In the genomic region with DNA sequence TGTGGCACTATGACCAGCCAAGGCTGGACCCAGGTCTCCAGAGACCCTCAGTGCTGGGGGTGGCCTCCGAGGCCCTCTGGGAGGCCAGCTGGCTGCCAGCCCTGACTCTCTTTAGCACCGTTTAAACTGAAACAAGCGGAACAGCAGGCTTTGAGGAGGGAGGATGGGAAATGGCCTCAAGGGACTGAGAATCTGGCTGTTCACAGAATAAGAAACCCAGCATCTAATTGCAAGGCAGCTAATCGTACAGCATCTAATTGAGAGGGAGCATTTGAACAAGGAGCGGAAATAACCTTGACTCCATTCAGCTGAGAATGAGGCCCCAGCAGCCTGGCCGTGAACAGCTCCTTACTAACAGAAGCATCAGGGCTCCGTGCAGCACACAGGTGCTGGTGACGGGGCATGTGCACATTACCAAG, we compare ENCODE assay signal across 12 mouse cellular contexts.
DNase-seq lines count a peak whose midpoint lies in the region; ATAC-seq lines count a peak whose summit lies in the region.
"Had no signal": no experiment of that assay in that cellular context is flagged by ENCODE, and none has a peak within 500 bp of the region (broad histone marks: within the 10 kb centered on the region; RNA-seq: fewer than 3 reads in every experiment).

No protein-coding gene starts in this region.

- no peak; the same call in 1 of the 2 replicates for ATAC-seq in limb, embryonic 11.5 days (ENCODE audit: insufficient number of reproducible peaks, low FRiP score, low TSS enrichment, low read depth)

- H3K4me1 ChIP-seq in limb, embryonic 11.5 days (ENCODE audit: control insufficient read depth, insufficient read depth, low read length): 0 out of 2 replicates have a peak, but pooled peaks cover 3% of the 10 kb centered on the region
- H3K4me1 ChIP-seq: heart, embryonic 13.5 days; stomach, embryonic 15.5 days had no signal

- no peak overlapping the region for H3K27ac ChIP-seq in limb, embryonic 11.5 days (replicated peaks; ENCODE audit: low read depth, low read length)
- H3K27ac ChIP-seq: heart, embryonic 13.5 days; kidney, postnatal 0 days; stomach, embryonic 15.5 days had no signal

- 18% methylated on average over 8 of the region's 8 CpGs for WGBS in limb, embryonic 11.5 days

- no peaks in the 10 kb centered on the region for H3K9me3 ChIP-seq in limb, embryonic 11.5 days (ENCODE audit: control insufficient read depth, low read length)
- H3K9me3 ChIP-seq: heart, embryonic 13.5 days; stomach, embryonic 15.5 days had no signal

- no peaks in the 10 kb centered on the region for H3K27me3 ChIP-seq in limb, embryonic 11.5 days (ENCODE audit: control insufficient read depth, insufficient read depth, low read length)
- H3K27me3 ChIP-seq: heart, embryonic 13.5 days; stomach, embryonic 15.5 days had no signal

- no peak overlapping the region for H3K4me3 ChIP-seq in limb, embryonic 11.5 days (ENCODE audit: low read depth, low read length)
- H3K4me3 ChIP-seq: heart, embryonic 13.5 days; stomach, embryonic 15.5 days had no signal

- no peak overlapping the region for H3K9ac ChIP-seq in limb, embryonic 11.5 days (ENCODE audit: low read length)
- H3K9ac ChIP-seq: heart, embryonic 13.5 days; stomach, embryonic 15.5 days had no signal

- H3K36me3 ChIP-seq in limb, embryonic 11.5 days (ENCODE audit: control insufficient read depth, insufficient read depth, low read length): no peaks in the 10 kb centered on the region
- H3K36me3 ChIP-seq: heart, embryonic 13.5 days; stomach, embryonic 15.5 days had no signal

- H3K4me2 ChIP-seq in limb, embryonic 11.5 days (ENCODE audit: low read depth, severe bottlenecking): no peak overlapping the region
- H3K4me2 ChIP-seq: heart, embryonic 13.5 days; stomach, embryonic 15.5 days had no signal

- DNase-seq in adrenal gland, postnatal 25 days: peak; percentile 12
- no peak for DNase-seq in adrenal gland, adult 18-20 months (ENCODE audit: low spot score in 2 of 2)
- DNase-seq in right cerebral cortex, postnatal 25 days: peak; percentile 3
- DNase-seq in right cerebral cortex, adult 2 months (ENCODE audit: low spot score in 2 of 2): no peak
- peak; percentile 53 for DNase-seq in limb, embryonic 11.5 days (ENCODE audit: low spot score)
- DNase-seq in spleen, postnatal 10 days (ENCODE audit: low spot score in 2 of 2): no peak
- DNase-seq in T-cell, adult 2 months (ENCODE audit: low spot score): no peak
- DNase-seq in cerebellum, postnatal 4 days (ENCODE audit: low spot score in 2 of 2): no peak
- DNase-seq: B cell, adult 2 months had no signal

Comparison
In these comparisons a context has a peak if more than half of its experiments do, and no peak if none do; other contexts are left out.
1. DNase-seq: peak in adrenal gland, postnatal 25 days (single experiment), right cerebral cortex, postnatal 25 days (single experiment) and limb, embryonic 11.5 days (single experiment); none in adrenal gland, adult 18-20 months (0 of 2), right cerebral cortex, adult 2 months (0 of 2), spleen, postnatal 10 days (0 of 2), T-cell, adult 2 months (single experiment) and cerebellum, postnatal 4 days (0 of 2).